Mouse (Mus musculus) liver, embryonic 14.5 days (tissue): ENCODE measurements around the gene Gtdc1. TPM values are rescaled to one million over a fixed set of nuclear protein-coding genes. Genes with fewer than 3 reads are reported as not detected.

ENCODE experiments used
- ATAC-seq: fragments of 200-750 bp; cut with Nextera tagmentation; 2 replicates; pipeline ENCODE4 v1.8.0; 2017; ENCODE audit warnings: moderate number of reproducible peaks, mild to moderate bottlenecking, moderate library complexity; ENCODE audit not compliant: insufficient read depth
- DNase-seq, 3 experiments: peaks; one replicate each; pipeline ENCODE4 v3.0.0-alpha.2; 2012 to 2013; ENCODE audit warnings: low read depth in 3 of 3, low spot score in 3 of 3
- H3K27ac ChIP-seq: fragments of 300-500 bp; sonication (generic); 2 replicates; pipeline ENCODE4 v1.5.1; 2014; ENCODE audit warnings: moderate library complexity, mild to moderate bottlenecking, control low read depth, inconsistent platforms
- H3K27me3 ChIP-seq: fragments of 300-500 bp; sonication (generic); 2 replicates; pipeline ENCODE4 v1.6.1; 2014; ENCODE audit warnings: mild to moderate bottlenecking, low read length, moderate library complexity; ENCODE audit not compliant: control insufficient read depth, insufficient read depth
- H3K36me3 ChIP-seq: fragments of 300-500 bp; sonication (generic); replicated peaks from 2 replicates; pipeline ENCODE4 v1.6.1; 2014; ENCODE audit warnings: low read depth; ENCODE audit not compliant: control insufficient read depth, insufficient read depth
- H3K4me1 ChIP-seq, 2 experiments: fragments of 200-500 bp in 1 of 2; fragments of 300-500 bp in 1 of 2; sonication (generic) in 1 of 2; replicated peaks; 2 replicates each; pipeline ENCODE4 v1.6.1; 2012 to 2014; ENCODE audit warnings: antibody characterized with exemption in 1 of 2, inconsistent platforms in 1 of 2, low read length in 1 of 2; ENCODE audit not compliant: control insufficient read depth in 2 of 2, insufficient read depth in 2 of 2
- H3K4me2 ChIP-seq: fragments of 300-500 bp; sonication (generic); 2 replicates; pipeline ENCODE4 v1.6.1; 2014; ENCODE audit warnings: low read depth, mild to moderate bottlenecking, control low read depth, moderate library complexity
- H3K4me3 ChIP-seq, 2 experiments: fragments of 200-500 bp in 1 of 2; fragments of 300-500 bp in 1 of 2; sonication (generic) in 1 of 2; 2 replicates each; pipeline ENCODE4 v1.5.1; 2012 to 2014; ENCODE audit warnings: low read depth in 2 of 2, low read length in 2 of 2, mild to moderate bottlenecking in 2 of 2, control low read depth in 1 of 2, inconsistent platforms in 1 of 2, moderate library complexity in 1 of 2; ENCODE audit not compliant: insufficient read depth in 1 of 2
- H3K9ac ChIP-seq: fragments of 300-500 bp; sonication (generic); replicated peaks from 2 replicates; pipeline ENCODE4 v1.6.1; 2014; ENCODE audit warnings: mild to moderate bottlenecking, control low read depth, moderate library complexity
- H3K9me3 ChIP-seq: fragments of 300-500 bp; sonication (generic); 2 replicates; pipeline ENCODE4 v1.6.1; 2016; ENCODE audit warnings: low read length, mixed read lengths; ENCODE audit not compliant: control insufficient read depth
- CTCF ChIP-seq: IDR thresholded peaks from 2 replicates; pipeline ENCODE4 v1.5.1; 2016; ENCODE audit warnings: antibody characterized with exemption, low read depth, control low read depth
- EP300 ChIP-seq: IDR thresholded peaks from 2 replicates; pipeline ENCODE4 v1.6.1; 2016; ENCODE audit warnings: antibody characterized with exemption, low read depth
- WGBS: fragments of 180-500 bp; shearing (Covaris S2); extraction: QIAGEN DNeasy Blood & Tissue Kit; methylation state at CpG from one replicate; pipeline ENCODE4 v1.1.7; 2014; ENCODE audit not compliant: insufficient replicate concordance; 5-methylcytosine and 5-hydroxymethylcytosine counted together
- polyA plus RNA-seq, 2 experiments: library from polyadenylated mRNA; depleted of rRNA in 1 of 2; stranded (reverse) in 1 of 2; unstranded in 1 of 2; fragments of >200 nt; fragmentation: Nextera tagmentation in 1 of 2; extraction: Ambion mirVana in 1 of 2; gene quantifications; 2 replicates each; pipeline versions ENCODE4 v1.2.1 to v1.2.3; 2012 to 2014

Gtdc1 gene
- polyA plus RNA-seq, 2 experiments = 3.6 to 5.8 TPM

DNA sequence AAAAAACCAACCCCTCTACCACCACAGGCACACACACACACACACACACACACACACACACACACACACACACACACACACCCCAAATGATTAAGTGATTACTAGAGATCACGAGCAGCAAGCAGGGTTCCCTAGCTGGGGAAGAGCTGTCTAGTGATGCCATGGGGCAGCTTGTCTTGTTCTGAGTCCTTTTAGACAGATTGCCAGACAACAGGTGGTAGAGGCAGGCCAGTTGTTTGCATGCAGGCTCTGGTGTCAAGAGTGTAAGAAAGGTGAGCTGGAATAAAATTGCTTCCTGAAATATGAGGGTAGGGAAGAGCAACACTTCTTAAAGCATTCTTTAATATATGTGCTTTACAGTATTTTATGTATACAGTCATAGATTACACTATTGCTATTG lies 333.2 kb downstream of the Gtdc1 start:
- Histone ChIP-seq H3K9me3 (no peaks in the 10 kb centered on the region), H3K36me3 (no peaks in the 10 kb centered on the region), H3K4me1 (no peaks in the 10 kb centered on the region), H3K9ac (no peak overlapping the region), H3K27ac (no peak overlapping the region), H3K4me2 (no peak overlapping the region), H3K27me3 (no peaks in the 10 kb centered on the region), H3K4me3 (no peak overlapping the region)
- WGBS = 63% methylated on average over 1 of the region's 1 CpGs
- ATAC-seq (no peak), DNase-seq (no peak)
- TF ChIP-seq CTCF (no peak), EP300 (no peak)

DNA sequence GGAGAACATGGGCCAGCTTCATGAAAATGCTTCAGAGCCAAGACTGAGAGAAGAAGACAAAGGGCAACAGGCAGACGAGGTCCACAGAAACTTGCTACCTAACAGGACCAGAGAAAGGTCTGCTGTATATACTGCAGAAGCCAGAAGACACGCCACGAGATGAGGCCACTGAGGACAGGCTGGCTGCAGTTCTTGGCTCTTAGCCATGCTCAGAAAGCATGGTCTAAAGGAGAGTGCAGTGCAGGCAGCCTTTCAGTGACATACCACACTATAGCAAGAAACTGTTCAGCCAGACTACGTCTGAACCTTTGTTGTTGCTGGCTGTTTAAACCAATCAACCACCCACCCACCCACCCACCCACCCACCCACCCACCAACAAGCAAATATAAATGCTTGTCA lies 336.6 kb downstream of the Gtdc1 start:
- Histone ChIP-seq H3K9ac (no peak overlapping the region), H3K27ac (no peak overlapping the region), H3K27me3 (no peaks in the 10 kb centered on the region), H3K36me3 (no peaks in the 10 kb centered on the region), H3K9me3 (no peaks in the 10 kb centered on the region), H3K4me2 (no peak overlapping the region), H3K4me1 (no peaks in the 10 kb centered on the region), H3K4me3 (no peak overlapping the region)
- DNase-seq = no peak
- 52% methylated on average over 4 of the region's 4 CpGs for WGBS
- ATAC-seq = no peak
- TF ChIP-seq CTCF (no peak), EP300 (no peak)

DNA sequence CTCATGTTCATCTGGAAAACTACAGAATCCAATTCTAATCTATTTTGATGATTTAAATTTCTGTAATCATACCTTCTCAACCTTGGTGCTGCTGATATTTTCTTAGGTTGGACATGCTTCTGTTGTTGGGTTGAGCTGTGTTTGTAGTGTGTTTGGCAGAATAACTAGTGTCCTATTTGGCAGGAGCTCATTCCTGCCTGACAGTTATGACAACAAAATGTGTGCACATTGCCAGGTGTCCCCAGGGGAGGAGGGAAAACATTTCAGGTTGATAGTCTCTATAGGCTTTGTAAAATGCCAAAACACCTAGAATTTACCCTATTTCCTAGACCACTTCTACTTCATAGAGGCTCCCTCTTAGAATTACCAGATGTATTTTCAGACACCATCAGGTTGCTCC lies 343.4 kb downstream of the Gtdc1 start:
- Histone ChIP-seq H3K9me3 (no peaks in the 10 kb centered on the region), H3K27me3 (no peaks in the 10 kb centered on the region), H3K4me3 (no peak overlapping the region), H3K4me1 (no peaks in the 10 kb centered on the region), H3K27ac (no peak overlapping the region), H3K9ac (no peak overlapping the region), H3K4me2 (no peak overlapping the region), H3K36me3 (no peaks in the 10 kb centered on the region)
- no peak for TF ChIP-seq CTCF
- TF ChIP-seq EP300 = no peak
- DNase-seq (no peak), ATAC-seq (no peak)

DNA sequence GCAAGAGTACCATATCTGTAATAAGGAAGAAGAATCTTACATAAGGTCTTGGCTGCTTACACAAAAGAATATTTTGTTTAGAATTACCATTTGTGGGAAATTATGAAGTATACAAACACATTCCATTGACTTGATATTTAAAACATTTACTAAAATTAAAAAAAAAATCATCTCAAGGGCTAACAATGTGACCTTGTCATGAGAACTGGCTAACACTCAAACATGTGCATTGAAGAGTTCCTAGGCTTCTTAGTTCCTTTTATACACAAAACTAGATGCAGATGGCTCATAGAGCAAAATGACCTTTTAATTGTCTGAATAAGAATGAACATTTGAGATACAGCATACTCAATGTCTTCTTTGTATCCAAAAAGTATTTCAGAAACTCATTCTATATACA lies 344.0 kb downstream of the Gtdc1 start:
- ATAC-seq (no peak), DNase-seq (no peak)
- no peak overlapping the region for H3K4me2 ChIP-seq
- TF ChIP-seq EP300 = no peak
- no peak for TF ChIP-seq CTCF
- no peaks in the 10 kb centered on the region for H3K4me1 ChIP-seq
- no peaks in the 10 kb centered on the region for H3K27me3 ChIP-seq
- no peak overlapping the region for H3K27ac ChIP-seq
- H3K9me3 ChIP-seq = no peaks in the 10 kb centered on the region
- no peaks in the 10 kb centered on the region for H3K36me3 ChIP-seq
- H3K9ac ChIP-seq = no peak overlapping the region
- H3K4me3 ChIP-seq = no peak overlapping the region

DNA sequence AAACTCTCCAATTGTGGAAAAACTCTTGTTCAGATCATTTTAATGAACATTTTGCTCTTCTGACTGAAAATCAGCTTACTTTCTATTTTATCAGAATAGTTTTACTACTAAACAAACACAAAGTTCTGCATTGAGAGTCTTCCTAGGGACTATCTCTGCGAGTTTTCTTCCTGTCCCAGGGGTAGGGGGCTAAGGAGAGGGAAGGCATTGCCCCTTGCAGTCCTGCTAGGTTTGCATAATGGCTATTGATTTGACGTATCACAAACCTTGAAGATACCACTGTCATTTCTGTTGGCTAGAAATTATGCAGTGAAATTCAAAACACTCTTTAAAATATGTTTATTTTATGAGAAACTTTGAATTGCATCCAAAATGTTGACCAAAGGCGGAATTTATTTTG lies 355.6 kb downstream of the Gtdc1 start:
- Histone ChIP-seq H3K4me3 (no peak overlapping the region), H3K9ac (no peak overlapping the region), H3K36me3 (no peaks in the 10 kb centered on the region), H3K27me3 (no peaks in the 10 kb centered on the region), H3K9me3 (no peaks in the 10 kb centered on the region), H3K4me2 (no peak overlapping the region), H3K27ac (no peak overlapping the region), H3K4me1 (no peaks in the 10 kb centered on the region)
- 54% methylated on average over 3 of the region's 3 CpGs for WGBS
- no peak for ATAC-seq
- TF ChIP-seq CTCF (no peak), EP300 (no peak)
- DNase-seq = no peak

DNA sequence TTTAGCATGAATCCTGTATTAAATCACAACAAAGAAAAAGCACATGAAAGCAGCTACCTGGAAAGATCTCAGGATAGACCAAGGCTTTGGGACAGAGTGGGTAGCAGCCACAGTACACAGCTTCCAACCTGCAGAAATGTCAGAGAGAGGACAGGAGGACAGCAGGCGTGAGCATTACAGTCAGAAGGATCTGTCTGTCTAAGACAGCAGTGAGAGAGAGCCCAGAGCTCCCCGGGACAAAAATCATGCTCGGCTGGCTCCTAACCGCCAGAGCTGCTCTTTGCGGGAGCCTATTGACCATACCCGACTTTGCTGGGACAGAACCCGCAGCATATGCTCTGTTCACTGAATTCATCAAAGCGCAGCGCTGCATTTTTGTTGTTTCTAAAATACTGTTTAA lies 356.3 kb downstream of the Gtdc1 start:
- no peak for ATAC-seq
- no peak for DNase-seq
- TF ChIP-seq CTCF = no peak
- TF ChIP-seq EP300 = no peak
- Histone ChIP-seq H3K27me3 (no peaks in the 10 kb centered on the region), H3K4me1 (no peaks in the 10 kb centered on the region), H3K4me2 (no peak overlapping the region), H3K27ac (no peak overlapping the region), H3K9me3 (no peaks in the 10 kb centered on the region), H3K9ac (no peak overlapping the region), H3K36me3 (no peaks in the 10 kb centered on the region), H3K4me3 (no peak overlapping the region)
- WGBS = 74% methylated on average over 9 of the region's 9 CpGs
